Mouse (Mus musculus): ENCODE data around the gene Rel. TPM values are rescaled to one million over a fixed set of nuclear protein-coding genes. Genes with fewer than 3 reads are reported as not detected.

Gene Rel
- total and polyA plus RNA-seq, 3 experiments, result 0.42 to 2.5 TPM; not detected in 1

DNA sequence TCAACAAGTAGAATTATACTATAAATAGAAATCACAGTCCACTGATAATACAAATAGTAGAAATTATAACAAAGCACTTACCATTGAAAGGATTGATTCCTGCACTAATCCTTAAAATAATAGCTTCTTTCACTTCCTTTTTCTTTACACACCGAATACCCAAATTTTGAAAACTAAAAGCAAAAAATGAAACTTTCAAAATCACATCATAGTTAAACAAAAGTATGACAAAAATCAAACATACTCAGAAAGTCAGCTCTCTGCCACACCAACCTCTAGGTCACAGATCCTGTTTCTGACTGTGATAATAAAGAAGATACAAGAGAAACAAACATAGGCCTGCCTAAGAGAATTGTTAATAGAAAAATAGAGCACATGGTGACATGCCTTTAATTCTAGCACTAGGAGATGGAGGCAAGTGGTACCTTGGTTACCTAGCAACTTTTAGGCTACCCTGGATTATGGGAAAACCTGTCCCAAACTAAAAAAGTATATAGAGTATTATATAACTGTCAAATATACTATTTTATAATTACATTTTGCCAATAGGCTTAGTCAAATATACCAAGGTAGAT lies 17.5 kb downstream of the Rel start:
- no peak for DNase-seq (ENCODE audit: low read depth, low spot score)
- Histone ChIP-seq H3K27ac (ENCODE audit: control insufficient read depth, low read depth, low read length) (no peak overlapping the region), H3K4me3 (ENCODE audit: control insufficient read depth in 1 of 2, insufficient read depth in 1 of 2, low read depth in 2 of 2, low read length in 2 of 2) (no peak overlapping the region), H3K27me3 (ENCODE audit: control insufficient read depth in 1 of 2, insufficient read depth in 2 of 2, low read length in 2 of 2) (no peaks in the 10 kb centered on the region), H3K4me1 (ENCODE audit: control insufficient read depth in 1 of 2, insufficient read depth in 2 of 2, low read length in 2 of 2) (no peaks in the 10 kb centered on the region), H3K79me2 (ENCODE audit: control insufficient read depth, insufficient read depth, low read length, poor library complexity) (no peaks in the 10 kb centered on the region), H3K9ac (ENCODE audit: control insufficient read depth, low read depth, low read length, poor library complexity, severe bottlenecking) (no peak overlapping the region), H3K36me3 (ENCODE audit: control insufficient read depth in 1 of 2, insufficient read depth in 2 of 2, low read length in 2 of 2) (no peaks in the 10 kb centered on the region), H3K9me3 (replicated peaks; ENCODE audit: insufficient read depth, low read length) (no peaks in the 10 kb centered on the region)
- TF ChIP-seq UBTF (IDR thresholded peaks at IDR 0.05; ENCODE audit: borderline replicate concordance, insufficient read depth, low read depth, low read length), result no peak
- no peak for TF ChIP-seq ZKSCAN1 (IDR thresholded peaks at IDR 0.05; ENCODE audit: low read depth, low read length)
- TF ChIP-seq ETS1 (IDR thresholded peaks at IDR 0.05; ENCODE audit: low read depth, low read length), result no peak
- no peak for TF ChIP-seq POLR2A (IDR thresholded peaks at IDR 0.05; ENCODE audit: control insufficient read depth in 1 of 2, insufficient read depth in 1 of 2, low read depth in 1 of 2, low read length in 2 of 2, poor library complexity in 1 of 2)
- no peak for TF ChIP-seq RAD21 (IDR thresholded peaks at IDR 0.05; ENCODE audit: low read depth, low read length)
- no peak for TF ChIP-seq MAZ (IDR thresholded peaks at IDR 0.05; ENCODE audit: low read depth, low read length)
- TF ChIP-seq TCF12 (IDR thresholded peaks at IDR 0.05; ENCODE audit: low read depth, low read length), result no peak
- TF ChIP-seq CTCF (IDR thresholded peaks at IDR 0.05 in 2 of 3, conservative IDR thresholded peaks at IDR 0.05 in 1 of 3; ENCODE audit: control insufficient read depth in 1 of 3, insufficient read depth in 1 of 3, low read depth in 2 of 3, low read length in 3 of 3, poor library complexity in 1 of 3, severe bottlenecking in 1 of 3), result no peak
- TF ChIP-seq TAL1 (IDR thresholded peaks at IDR 0.05; ENCODE audit: low read length), result no peak
- no peak for TF ChIP-seq MAX (IDR thresholded peaks at IDR 0.05; ENCODE audit: low read length)
- TF ChIP-seq NELFE (IDR thresholded peaks at IDR 0.05; ENCODE audit: low read depth, low read length), result no peak
- no peak for TF ChIP-seq HCFC1 (IDR thresholded peaks at IDR 0.05; ENCODE audit: low read depth, low read length)

DNA sequence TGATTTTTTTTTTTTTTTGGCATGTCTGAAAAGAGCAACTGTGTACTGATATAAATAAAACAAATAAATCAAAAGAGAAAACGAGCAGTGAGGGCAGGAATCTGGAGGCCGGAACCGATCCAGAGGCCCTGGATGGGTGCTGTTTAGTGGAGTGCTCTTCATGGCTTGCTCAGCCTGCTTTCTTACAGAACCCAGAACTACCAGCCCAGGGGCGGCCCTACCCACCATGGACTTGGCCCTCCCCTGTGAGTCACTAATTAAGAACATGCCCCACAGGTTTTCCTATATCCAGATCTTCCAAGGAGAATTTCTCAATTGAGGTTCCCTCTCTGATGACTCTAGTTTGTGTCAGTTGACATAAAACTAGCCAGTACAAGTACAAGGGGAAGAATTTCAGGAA lies 24.7 kb downstream of the Rel start:
- H3K4me3 ChIP-seq (ENCODE audit: control insufficient read depth in 1 of 2, insufficient read depth in 1 of 2, low read depth in 2 of 2, low read length in 2 of 2), result no peak overlapping the region
- H3K36me3 ChIP-seq (ENCODE audit: control insufficient read depth in 1 of 2, insufficient read depth in 2 of 2, low read length in 2 of 2), result peaks cover 0 to 11% of the 10 kb centered on the region in 2 experiments; a peak in 3 of 4 replicates
- TF ChIP-seq GABPA (IDR thresholded peaks at IDR 0.05; ENCODE audit: low read depth, low read length) (no peak), CTCF (IDR thresholded peaks at IDR 0.05 in 2 of 3, conservative IDR thresholded peaks at IDR 0.05 in 1 of 3; ENCODE audit: control insufficient read depth in 1 of 3, insufficient read depth in 1 of 3, low read depth in 2 of 3, low read length in 3 of 3, poor library complexity in 1 of 3, severe bottlenecking in 1 of 3) (no peak), TBP (IDR thresholded peaks at IDR 0.05; ENCODE audit: low read depth, low read length) (no peak), GATA1 (IDR thresholded peaks at IDR 0.05; ENCODE audit: low read depth, low read length) (no peak), ELF1 (IDR thresholded peaks at IDR 0.05; ENCODE audit: low read depth, low read length) (no peak)
- DNase-seq (ENCODE audit: low read depth, low spot score), result no peak
- no peaks in the 10 kb centered on the region for H3K9me3 ChIP-seq (replicated peaks; ENCODE audit: insufficient read depth, low read length)
- no peaks in the 10 kb centered on the region for H3K27me3 ChIP-seq (ENCODE audit: control insufficient read depth in 1 of 2, insufficient read depth in 2 of 2, low read length in 2 of 2)
- H3K9ac ChIP-seq (ENCODE audit: control insufficient read depth, low read depth, low read length, poor library complexity, severe bottlenecking), result no peak overlapping the region
- peaks cover 7% of the 10 kb centered on the region in 2 experiments for H3K4me1 ChIP-seq (ENCODE audit: control insufficient read depth in 1 of 2, insufficient read depth in 2 of 2, low read length in 2 of 2)
- no peak overlapping the region for H3K27ac ChIP-seq (ENCODE audit: control insufficient read depth, low read depth, low read length)
- H3K79me2 ChIP-seq (ENCODE audit: control insufficient read depth, insufficient read depth, low read length, poor library complexity), result no peaks in the 10 kb centered on the region
